12 mouse cellular contexts compared by ENCODE assay signal in genomic region chr15:85615537-85616100, GRCm38 (mm10). TPM values are rescaled to one million over a fixed set of nuclear protein-coding genes. Genes with fewer than 3 reads are reported as not detected.
DNase-seq lines count a peak whose midpoint lies in the region; ATAC-seq and TF ChIP-seq lines count a peak whose summit lies in the region.
"Had no signal": no experiment of that assay in that cellular context is flagged by ENCODE, and none has a peak within 500 bp of the region (broad histone marks: within the 10 kb centered on the region; RNA-seq: fewer than 3 reads in every experiment).

No protein-coding gene starts in this region.

- TF ChIP-seq CTCF in stomach, postnatal 0 days (IDR thresholded peaks at IDR 0.05; ENCODE audit: low read depth) = no peak

- TF ChIP-seq EP300 in stomach, postnatal 0 days (optimal IDR thresholded peaks at IDR 0.05) = no peak

- no peak overlapping the region for H3K9ac ChIP-seq in hindbrain, embryonic 13.5 days
- H3K9ac ChIP-seq in neural tube, embryonic 14.5 days (replicated peaks; ENCODE audit: low read depth, low read length) = no peak overlapping the region
- no peak overlapping the region for H3K9ac ChIP-seq in embryonic facial prominence, embryonic 13.5 days
- H3K9ac ChIP-seq in stomach, postnatal 0 days (ENCODE audit: low read length) = no peak overlapping the region

- no peak for ATAC-seq in hindbrain, embryonic 13.5 days (ENCODE audit: low FRiP score)
- ATAC-seq in neural tube, embryonic 14.5 days (ENCODE audit: low read depth) = no peak
- ATAC-seq in embryonic facial prominence, embryonic 13.5 days (ENCODE audit: insufficient number of reproducible peaks, insufficient read depth, low FRiP score, low TSS enrichment, low read depth) = no peak
- ATAC-seq in stomach, postnatal 0 days (ENCODE audit: low FRiP score, low TSS enrichment) = no peak
- no peak for ATAC-seq in inflammation-experienced regulatory T-cells, adult 6 months

- H3K4me3 ChIP-seq in hindbrain, embryonic 10.5 days = 0 out of 2 replicates have a peak overlapping the region, but pooled peaks have one; percentile 9
- H3K4me3 ChIP-seq in hindbrain, embryonic 13.5 days = no peak overlapping the region
- H3K4me3 ChIP-seq in neural tube, embryonic 14.5 days (ENCODE audit: low read depth, low read length) = no peak overlapping the region
- H3K4me3 ChIP-seq in embryonic facial prominence, embryonic 13.5 days = no peak overlapping the region
- no peak overlapping the region for H3K4me3 ChIP-seq in stomach, postnatal 0 days (ENCODE audit: low read depth, low read length)
- H3K4me3 ChIP-seq: myocyte had no signal

- peaks cover 89% of the 10 kb centered on the region for H3K27me3 ChIP-seq in hindbrain, embryonic 10.5 days (ENCODE audit: insufficient read depth, poor library complexity, severe bottlenecking)
- peaks cover 31% of the 10 kb centered on the region for H3K27me3 ChIP-seq in hindbrain, embryonic 13.5 days
- H3K27me3 ChIP-seq in neural tube, embryonic 14.5 days (ENCODE audit: control insufficient read depth, insufficient read depth, low read length) = 0 out of 2 replicates have a peak, but pooled peaks cover 3% of the 10 kb centered on the region
- peaks cover 39% of the 10 kb centered on the region for H3K27me3 ChIP-seq in embryonic facial prominence, embryonic 13.5 days
- H3K27me3 ChIP-seq in stomach, postnatal 0 days (ENCODE audit: control insufficient read depth, insufficient read depth, low read length) = no peaks in the 10 kb centered on the region

- H3K4me1 ChIP-seq in hindbrain, embryonic 10.5 days (replicated peaks) = 0 out of 2 replicates have a peak, but pooled peaks cover 10% of the 10 kb centered on the region
- H3K4me1 ChIP-seq in hindbrain, embryonic 13.5 days (replicated peaks) = peaks cover 48% of the 10 kb centered on the region
- H3K4me1 ChIP-seq in neural tube, embryonic 14.5 days (ENCODE audit: control insufficient read depth, insufficient read depth, low read length) = peaks cover 18% of the 10 kb centered on the region; the same call in 1 of the 2 replicates
- peaks cover 30% of the 10 kb centered on the region for H3K4me1 ChIP-seq in embryonic facial prominence, embryonic 13.5 days
- H3K4me1 ChIP-seq in stomach, postnatal 0 days (replicated peaks; ENCODE audit: control insufficient read depth, insufficient read depth) = 0 out of 2 replicates have a peak, but pooled peaks cover 7% of the 10 kb centered on the region

- H3K36me3 ChIP-seq in hindbrain, embryonic 10.5 days = no peaks in the 10 kb centered on the region
- no peaks in the 10 kb centered on the region for H3K36me3 ChIP-seq in hindbrain, embryonic 13.5 days
- H3K36me3 ChIP-seq in neural tube, embryonic 14.5 days (ENCODE audit: control insufficient read depth, insufficient read depth, low read length) = no peaks in the 10 kb centered on the region
- no peaks in the 10 kb centered on the region for H3K36me3 ChIP-seq in embryonic facial prominence, embryonic 13.5 days
- no peaks in the 10 kb centered on the region for H3K36me3 ChIP-seq in stomach, postnatal 0 days (ENCODE audit: control insufficient read depth, insufficient read depth, low read length)

- H3K9me3 ChIP-seq in hindbrain, embryonic 10.5 days = 0 out of 2 replicates have a peak, but pooled peaks cover 2% of the 10 kb centered on the region
- H3K9me3 ChIP-seq in hindbrain, embryonic 13.5 days = no peaks in the 10 kb centered on the region
- H3K9me3 ChIP-seq in neural tube, embryonic 14.5 days (ENCODE audit: control insufficient read depth, low read length) = no peaks in the 10 kb centered on the region
- peaks cover 7% of the 10 kb centered on the region for H3K9me3 ChIP-seq in embryonic facial prominence, embryonic 13.5 days
- H3K9me3 ChIP-seq in stomach, postnatal 0 days (ENCODE audit: control insufficient read depth, low read length) = 0 out of 2 replicates have a peak, but pooled peaks cover 3% of the 10 kb centered on the region

- H3K4me2 ChIP-seq in hindbrain, embryonic 13.5 days = no peak overlapping the region
- no peak overlapping the region for H3K4me2 ChIP-seq in neural tube, embryonic 14.5 days (ENCODE audit: low read depth, low read length)
- H3K4me2 ChIP-seq in embryonic facial prominence, embryonic 13.5 days = peak overlapping the region; percentile 40
- H3K4me2 ChIP-seq in stomach, postnatal 0 days (replicated peaks; ENCODE audit: low read depth) = no peak overlapping the region
- H3K4me2 ChIP-seq: liver, embryonic 11.5 days had no signal

- no peak overlapping the region for H3K27ac ChIP-seq in hindbrain, embryonic 10.5 days
- no peak overlapping the region for H3K27ac ChIP-seq in hindbrain, embryonic 13.5 days
- H3K27ac ChIP-seq in neural tube, embryonic 14.5 days (ENCODE audit: low read depth, low read length) = 0 out of 2 replicates have a peak overlapping the region, but pooled peaks have one; percentile 16
- H3K27ac ChIP-seq in embryonic facial prominence, embryonic 13.5 days = no peak overlapping the region
- H3K27ac ChIP-seq in stomach, postnatal 0 days (replicated peaks) = peak overlapping the region; percentile 67; the same call in 1 of the 2 replicates

- DNase-seq in hindbrain, embryonic 10.5 days (ENCODE audit: low spot score) = no peak
- DNase-seq in neural tube, embryonic 10.5 days (ENCODE audit: extremely low spot score, low spot score) = no peak
- DNase-seq in stomach, postnatal 0 days (ENCODE audit: low spot score) = no peak
- DNase-seq: cerebellum, postnatal 36 days; gastrocnemius, postnatal 14 days; kidney, adult 8-10 months had no signal

- WGBS in hindbrain, embryonic 10.5 days = 30% methylated on average over 21 of the region's 21 CpGs
- WGBS in hindbrain, embryonic 13.5 days = 27% methylated on average over 21 of the region's 21 CpGs
- 38% methylated on average over 21 of the region's 21 CpGs for WGBS in neural tube, embryonic 14.5 days
- 22% methylated on average over 21 of the region's 21 CpGs for WGBS in embryonic facial prominence, embryonic 13.5 days
- WGBS in stomach, postnatal 0 days = 35% methylated on average over 19 of the region's 21 CpGs

RNA-seq across cellular contexts. Expression of gene Wnt7b, which starts 33.3 kb away (rescaled TPM):
- polyA plus RNA-seq in hindbrain, embryonic 10.5 days (2016; fragmentation: Nextera tagmentation; extraction: Ambion mirVana) = 52.3 and 127 TPM in 2 replicates
- polyA plus RNA-seq in hindbrain, embryonic 13.5 days (2015; fragmentation: Nextera tagmentation; extraction: Ambion mirVana) = 40.1 and 47.2 TPM in 2 replicates
- 17.3 and 25.0 TPM in 2 replicates for polyA plus RNA-seq in neural tube, embryonic 14.5 days (2014; fragmentation: Nextera tagmentation; extraction: Ambion mirVana)
- polyA plus RNA-seq in embryonic facial prominence, embryonic 13.5 days (2015; fragmentation: Nextera tagmentation; extraction: Ambion mirVana) = 35.0 and 44.9 TPM in 2 replicates
- 20.6 and 24.4 TPM in 2 replicates for polyA plus RNA-seq in stomach, postnatal 0 days (2015; fragmentation: Nextera tagmentation; extraction: Ambion mirVana)
- polyA plus RNA-seq in inflammation-experienced regulatory T-cells, adult 6 months (2017; shearing (Covaris generic)) = not detected

Comparison
In these comparisons a context has a peak if more than half of its experiments do, and no peak if none do; other contexts are left out.
1. H3K27ac ChIP-seq: peak in neural tube, embryonic 14.5 days (single experiment) and stomach, postnatal 0 days (single experiment); none in hindbrain, embryonic 10.5 days (single experiment), hindbrain, embryonic 13.5 days (single experiment) and embryonic facial prominence, embryonic 13.5 days (single experiment).
2. RNA of gene Wnt7b, which starts 33.3 kb away (polyA plus RNA-seq): 52.3 to 127 TPM in hindbrain, embryonic 10.5 days, 40.1 to 47.2 TPM in hindbrain, embryonic 13.5 days, 35.0 to 44.9 TPM in embryonic facial prominence, embryonic 13.5 days, 20.6 to 24.4 TPM in stomach, postnatal 0 days and 17.3 to 25.0 TPM in neural tube, embryonic 14.5 days; not detected in inflammation-experienced regulatory T-cells, adult 6 months; every median in the first group is over 10 times any median in the second.